Mouse (Mus musculus) mouse embryonic stem cell (cell line): ENCODE measurements around the gene Pfn1.

Source experiments
- in situ Hi-C, 2 experiments: fragments of 300-500 bp; cut with MboI; formaldehyde crosslinking; loops; 1 replicate in 1 of 2; 3 replicates in 1 of 2; pipeline ENCODE4 v1.14.3; 2019 to 2020; ENCODE audit warnings: low sequenced_read_pairs in 2 of 2, low pct_unique_long_range_greater_than_20kb in 1 of 2, mixed read lengths in 1 of 2; ENCODE audit not compliant: unreplicated experiment in 1 of 2

The Pfn1 gene

GRCm38 (mm10) chr11:70654198-70654922 is at the start of gene Pfn1:
Pfn1 (minus strand) TSS chr11:70654644.
- in situ Hi-C loops, result no loop called here

GRCm38 (mm10) chr11:70702781-70703180 is 48.3 kb upstream of the Pfn1 start:
- in situ Hi-C loops, result no loop called here

GRCm38 (mm10) chr11:70701984-70702733 is 47.7 kb upstream of the Pfn1 start:
- in situ Hi-C loops, result no loop called here

- in situ Hi-C loops, result no loop called here
Measured at GRCm38 (mm10) chr11:70701221-70701955, 46.9 kb upstream of the Pfn1 start.

- in situ Hi-C loops, result no loop called here
Measured at GRCm38 (mm10) chr11:70700613-70701012, 46.2 kb upstream of the Pfn1 start.

- in situ Hi-C loops, result no loop called here
Measured at GRCm38 (mm10) chr11:70699722-70700556, 45.5 kb upstream of the Pfn1 start, which contains the start of the genes Inca1 and Kif1c. Inca1 (minus strand) TSS chr11:70700155. Kif1c (plus strand) TSS chr11:70700548.

GRCm38 (mm10) chr11:70699051-70699450 is 44.6 kb upstream of the Pfn1 start:
- in situ Hi-C loops, result no loop called here

- in situ Hi-C loops, result no loop called here
Measured at GRCm38 (mm10) chr11:70697376-70697775, 42.9 kb upstream of the Pfn1 start.

DNA sequence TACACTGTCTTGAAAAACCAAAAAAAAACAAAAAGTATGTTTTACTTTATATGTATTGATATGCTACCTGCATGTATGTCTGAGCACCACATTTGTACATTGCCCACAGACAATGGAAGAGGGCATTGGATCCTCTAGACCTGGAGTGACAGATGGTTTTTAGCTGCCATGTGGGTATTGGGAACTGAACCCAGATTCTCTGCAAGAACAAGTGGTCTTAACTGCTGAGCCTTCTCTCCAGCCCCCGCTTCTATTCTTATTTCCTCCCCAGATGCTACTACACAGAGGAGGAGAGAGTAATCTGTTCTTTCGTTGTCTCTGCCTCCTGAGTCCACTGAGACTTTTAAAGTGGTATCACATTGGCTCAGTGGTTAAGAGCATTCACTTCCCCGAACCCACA is 39.1 kb upstream of the Pfn1 start:
- in situ Hi-C loops, result no loop called here

- in situ Hi-C loops, result no loop called here
Measured at GRCm38 (mm10) chr11:70689578-70689977, 35.1 kb upstream of the Pfn1 start.

- in situ Hi-C loops, result no loop called here
Measured at GRCm38 (mm10) chr11:70688372-70688771, 33.9 kb upstream of the Pfn1 start.

DNA sequence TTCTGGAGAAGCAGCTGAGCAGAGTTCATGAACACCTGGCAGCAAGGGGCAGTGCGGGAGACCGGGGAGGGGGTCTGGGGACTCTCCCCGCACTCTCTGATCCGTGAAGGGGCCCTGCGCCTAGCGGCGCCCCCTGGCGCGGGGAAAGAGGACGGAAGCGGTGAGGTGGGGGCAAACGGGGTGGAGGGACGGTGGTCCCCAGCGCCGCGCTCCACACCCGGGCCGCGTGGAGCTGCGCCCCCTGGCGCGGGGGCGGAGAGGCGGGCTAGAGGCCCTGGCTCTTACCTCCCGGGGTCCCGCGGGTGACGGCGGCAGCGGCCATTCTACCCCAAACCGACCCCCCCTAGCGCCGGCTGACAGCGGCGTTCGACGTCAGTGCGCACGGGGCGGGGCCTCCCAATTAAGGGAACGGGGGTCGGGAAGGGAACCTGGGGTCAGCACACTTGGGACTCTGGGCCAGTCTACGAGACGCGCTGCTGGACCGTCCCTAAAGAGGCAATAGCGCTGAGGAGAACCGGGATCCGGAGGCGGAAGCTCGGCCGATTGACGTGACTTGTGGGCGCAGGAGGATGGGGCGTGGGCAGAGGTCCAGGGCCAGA is 33.3 kb upstream of the Pfn1 start, which contains the start of gene Camta2:
Gene Camta2 (minus strand): TSS at position 505 of the 599 bp plus-strand sequence.
- in situ Hi-C loops, result no loop called here

DNA sequence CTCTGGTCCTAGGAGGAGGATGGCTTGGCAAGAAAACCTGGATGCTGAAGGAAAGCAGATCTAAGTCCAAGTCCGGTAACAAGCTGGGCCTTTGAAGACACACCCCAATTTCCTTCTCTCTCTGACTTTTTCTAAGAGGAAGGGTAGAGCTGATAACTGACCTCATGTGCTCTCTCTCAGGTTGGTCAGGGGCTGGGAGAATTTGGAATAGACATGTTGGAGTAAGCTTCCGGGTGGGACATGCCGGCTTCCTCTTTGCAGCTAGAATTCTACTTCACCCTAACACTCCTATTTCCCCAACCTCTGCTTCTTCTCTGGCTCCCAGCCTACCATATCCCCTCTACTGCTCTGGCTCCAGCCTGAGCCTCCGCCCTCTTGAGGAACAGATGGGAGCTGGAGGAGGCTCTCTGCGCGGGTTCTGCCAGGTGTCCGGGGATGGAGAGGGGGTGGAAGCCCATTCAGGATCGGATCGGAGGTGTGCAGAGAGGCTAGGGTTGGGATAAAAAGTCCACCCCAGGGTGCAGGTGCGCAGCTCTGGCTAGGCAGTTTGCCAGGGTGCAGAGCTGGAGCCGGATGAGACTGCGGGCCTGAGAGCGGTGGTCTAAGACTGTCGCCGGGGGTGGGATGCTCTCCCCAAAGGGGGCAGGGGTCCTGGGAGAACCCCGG is 32.6 kb upstream of the Pfn1 start:
- in situ Hi-C loops, result no loop called here

- in situ Hi-C loops, result no loop called here
Measured at GRCm38 (mm10) chr11:70683640-70684039, 29.2 kb upstream of the Pfn1 start.

GRCm38 (mm10) chr11:70681897-70682581 is 27.6 kb upstream of the Pfn1 start:
- in situ Hi-C loops, result no loop called here

DNA sequence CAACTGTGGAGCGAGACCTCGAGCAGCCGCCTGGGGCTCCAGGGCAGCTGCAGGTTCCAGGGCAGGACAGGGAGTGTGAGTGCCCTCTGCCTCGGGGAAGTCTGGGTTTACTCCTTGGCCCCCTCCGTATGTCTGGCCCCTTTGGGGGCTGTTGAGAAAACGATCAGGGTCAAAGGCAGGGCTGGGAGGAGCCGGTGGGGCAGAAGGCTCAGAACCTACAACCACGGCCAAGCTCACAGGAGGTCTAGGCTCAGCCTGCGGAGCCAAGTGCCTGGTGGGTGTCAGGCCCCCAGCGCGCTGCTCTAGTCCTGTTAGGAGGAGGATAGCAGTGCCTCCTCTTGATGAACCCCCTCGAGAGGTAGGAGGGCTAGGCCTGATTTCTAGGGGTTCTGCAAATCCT is 26.7 kb upstream of the Pfn1 start:
- in situ Hi-C loops, result no loop called here

GRCm38 (mm10) chr11:70679894-70680293 is 25.4 kb upstream of the Pfn1 start:
- in situ Hi-C loops, result no loop called here
